Mouse (Mus musculus) CH12.LX (cell line): ENCODE results near the gene Cdh23. TPM values are rescaled to one million over a fixed set of nuclear protein-coding genes. Genes with fewer than 3 reads are reported as not detected.
"Not testable (repeated sequence)": the region's sequence is repeated elsewhere in the genome, so short reads cannot be mapped to it uniquely, and the experiment has no call there.

Experiments
- DNase-seq: peaks from one replicate; pipeline ENCODE4 v3.0.0-alpha.2; 2013; ENCODE audit errors: extremely low read depth
- H3K27ac ChIP-seq: 2 replicates; pipeline ENCODE4 v1.5.1; 2012; ENCODE audit warnings: low read depth, mild to moderate bottlenecking, control low read depth, moderate library complexity; ENCODE audit not compliant: insufficient read depth
- H3K27me3 ChIP-seq: replicated peaks from 2 replicates; pipeline ENCODE3; 2012; ENCODE audit warnings: inconsistent platforms
- H3K36me3 ChIP-seq, 2 experiments: replicated peaks in 1 of 2; 2 replicates each; pipeline versions ENCODE3 to v1.6.1; 2012; ENCODE audit warnings: inconsistent platforms in 1 of 2, low read length in 1 of 2, mild to moderate bottlenecking in 1 of 2, mixed read lengths in 1 of 2, moderate library complexity in 1 of 2; ENCODE audit not compliant: control insufficient read depth in 1 of 2, insufficient read depth in 1 of 2
- H3K4me1 ChIP-seq, 2 experiments: 2 replicates each; pipeline ENCODE4 v1.6.1; 2012; ENCODE audit warnings: inconsistent platforms in 1 of 2, moderate library complexity in 1 of 2; ENCODE audit not compliant: insufficient read depth in 2 of 2, control insufficient read depth in 1 of 2
- H3K4me2 ChIP-seq: 2 replicates; pipeline ENCODE4 v1.6.1; 2012; ENCODE audit warnings: low read depth, mild to moderate bottlenecking, control low read depth; ENCODE audit not compliant: poor library complexity, insufficient read depth, severe bottlenecking
- H3K4me3 ChIP-seq, 3 experiments: fragments of 150-350 bp in 1 of 3; sonication (generic) in 1 of 3; replicated peaks in 1 of 3; 2 replicates each; pipeline versions ENCODE3 to v1.5.1; 2011 to 2012; ENCODE audit warnings: low read depth in 2 of 3, low read length in 2 of 3, mild to moderate bottlenecking in 2 of 3, moderate library complexity in 2 of 3, control low read depth in 1 of 3, improper control_type of control experiment in 1 of 3, inconsistent platforms in 1 of 3, mixed read lengths in 1 of 3; ENCODE audit not compliant: poor library complexity in 1 of 3
- H3K79me2 ChIP-seq: replicated peaks from 2 replicates; pipeline ENCODE4 v1.6.1; 2012; ENCODE audit warnings: mild to moderate bottlenecking, moderate library complexity; ENCODE audit not compliant: control insufficient read depth, poor library complexity, insufficient read depth, severe bottlenecking; ENCODE audit errors: extremely low read depth
- H3K9ac ChIP-seq: 2 replicates; pipeline ENCODE4 v1.6.1; 2012; ENCODE audit warnings: low read depth, mild to moderate bottlenecking, control low read depth, moderate library complexity; ENCODE audit not compliant: insufficient read depth
- H3K9me3 ChIP-seq: replicated peaks from 2 replicates; pipeline ENCODE3; 2012; ENCODE audit warnings: low read length, inconsistent platforms, mixed read lengths
- CHD2 ChIP-seq: IDR thresholded peaks from 2 replicates; pipeline ENCODE4 v1.6.1; 2011; ENCODE audit warnings: low read length, improper control_type of control experiment
- CTCF ChIP-seq, 2 experiments: IDR thresholded peaks in 1 of 2; conservative IDR thresholded peaks in 1 of 2; 2 replicates each; pipeline ENCODE4 v1.5.1; 2011 to 2012; ENCODE audit warnings: low read depth in 2 of 2, low read length in 2 of 2, improper control_type of control experiment in 1 of 2, inconsistent platforms in 1 of 2, mild to moderate bottlenecking in 1 of 2, moderate library complexity in 1 of 2
- ETS1 ChIP-seq: conservative IDR thresholded peaks from 2 replicates; pipeline ENCODE4 v1.6.1; 2012; ENCODE audit warnings: low read depth, mild to moderate bottlenecking, inconsistent platforms, low read length, improper control_type of control experiment, moderate library complexity
- GABPA ChIP-seq: IDR thresholded peaks from 2 replicates; pipeline ENCODE4 v1.6.1; 2012; ENCODE audit warnings: low read depth, low read length, improper control_type of control experiment, inconsistent platforms; ENCODE audit not compliant: insufficient replicate concordance
- IRF4 ChIP-seq: IDR thresholded peaks from 2 replicates; pipeline ENCODE4 v1.6.1; 2014; ENCODE audit warnings: low read depth, mild to moderate bottlenecking, inconsistent platforms, low read length, improper control_type of control experiment
- MYC ChIP-seq: IDR thresholded peaks from 2 replicates; pipeline ENCODE4 v1.6.1; 2011; ENCODE audit warnings: low read depth, mild to moderate bottlenecking, improper control_type of control experiment, low read length
- RAD21 ChIP-seq: IDR thresholded peaks from 2 replicates; pipeline ENCODE4 v1.6.1; 2011; ENCODE audit warnings: low read depth, mild to moderate bottlenecking, low read length, improper control_type of control experiment, moderate library complexity
- SIN3A ChIP-seq: IDR thresholded peaks from 2 replicates; pipeline ENCODE4 v1.6.1; 2012; ENCODE audit warnings: low read length, improper control_type of control experiment, inconsistent platforms
- SMC3 ChIP-seq: IDR thresholded peaks from 2 replicates; pipeline ENCODE4 v1.6.1; 2011; ENCODE audit warnings: low read depth, low read length, improper control_type of control experiment
- TCF12 ChIP-seq: IDR thresholded peaks from 2 replicates; pipeline ENCODE4 v1.6.1; 2014; ENCODE audit warnings: low read depth, mild to moderate bottlenecking, inconsistent platforms, low read length, improper control_type of control experiment
- USF1 ChIP-seq: IDR thresholded peaks from 2 replicates; pipeline ENCODE4 v1.6.1; 2014; ENCODE audit warnings: low read depth, mild to moderate bottlenecking, inconsistent platforms, low read length, improper control_type of control experiment
- USF2 ChIP-seq: conservative IDR thresholded peaks from 2 replicates; pipeline ENCODE4 v1.6.1; 2011; ENCODE audit warnings: low read depth, low read length, improper control_type of control experiment
- ZKSCAN1 ChIP-seq: IDR thresholded peaks from 2 replicates; pipeline ENCODE4 v1.6.1; 2012; ENCODE audit warnings: low read depth, inconsistent platforms, low read length, improper control_type of control experiment, borderline replicate concordance
- ZNF384 ChIP-seq: IDR thresholded peaks from 2 replicates; pipeline ENCODE4 v1.6.1; 2012; ENCODE audit warnings: low read depth, low read length, improper control_type of control experiment, inconsistent platforms
- dilution Hi-C: fragments of 300-500 bp; cut with MboI; formaldehyde crosslinking; loops from 2 replicates; pipeline ENCODE4 v1.14.3; 2020; ENCODE audit warnings: low sequenced_read_pairs; ENCODE audit not compliant: extremely low pct_unique_long_range_greater_than_20kb, extremely low pct_ligation_motif_present
- in situ Hi-C: fragments of 300-500 bp; cut with MboI; formaldehyde crosslinking; loops from 3 replicates; pipeline ENCODE4 v1.14.3; 2019; ENCODE audit warnings: low sequenced_read_pairs, low pct_ligation_motif_present, low pct_unique_long_range_greater_than_20kb, mixed read lengths
- polyA plus RNA-seq: library from polyadenylated mRNA; unstranded; fragments of >175 nt; gene quantifications from 2 replicates; pipeline ENCODE4 v1.2.1, GENCODE M21; 2012; ENCODE audit warnings: low read depth; ENCODE audit not compliant: insufficient read length
- total RNA-seq, 2 experiments: library from RNA; depleted of rRNA; stranded (reverse); fragments of 300-350 nt in 1 of 2; fragments of >200 nt in 1 of 2; gene quantifications; 2 replicates each; pipeline ENCODE4 v1.2.3; 2012 to 2014

Cdh23 gene
- total and polyA plus RNA-seq, 3 experiments, result 0.20 to 0.73 (median 0.30) TPM

DNA sequence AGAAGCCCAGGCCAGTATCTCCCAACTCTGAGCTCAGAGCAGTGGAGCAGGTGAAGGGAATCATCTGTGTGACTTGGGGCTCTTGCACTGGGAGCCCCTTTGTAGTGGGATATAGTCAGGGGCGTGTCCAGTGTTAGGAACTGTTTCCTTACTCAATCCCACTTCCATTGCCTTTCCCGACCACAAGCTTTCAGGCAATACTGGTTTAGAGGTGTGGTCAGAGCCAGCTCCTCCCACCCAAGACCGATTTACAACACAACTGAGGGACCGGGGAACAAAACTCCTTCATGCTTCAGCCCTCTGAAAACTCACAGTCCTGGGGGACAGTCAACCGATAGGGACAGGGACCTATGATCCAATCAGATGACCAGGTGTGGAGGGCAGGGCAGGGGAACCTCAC, 24.2 kb upstream of the Cdh23 start:
- dilution Hi-C loops, result no loop called here

GRCm38 (mm10) chr10:60718491-60718890, 22.2 kb upstream of the Cdh23 start:
- DNase-seq, result no peak
- no peak overlapping the region for H3K9ac ChIP-seq
- H3K27ac ChIP-seq, result no peak overlapping the region
- H3K4me2 ChIP-seq, result no peak overlapping the region
- no peak for TF ChIP-seq TCF12
- no peak for TF ChIP-seq USF1
- TF ChIP-seq IRF4, result no peak
- H3K4me1 ChIP-seq, result peaks cover 2 to 24% of the 10 kb centered on the region in 2 experiments; a peak in 2 of 4 replicates
- no peak overlapping the region for H3K4me3 ChIP-seq
- dilution Hi-C loops (no loop called here), in situ Hi-C loops (no loop called here)
- no peaks in the 10 kb centered on the region for H3K27me3 ChIP-seq
- H3K79me2 ChIP-seq, result no peaks in the 10 kb centered on the region
- H3K36me3 ChIP-seq, result peaks cover 34 to 83% of the 10 kb centered on the region in 2 experiments
- H3K9me3 ChIP-seq, result peaks cover 16% of the 10 kb centered on the region

More for the DNA sequence above, 24.2 kb upstream of the Cdh23 start:
- Histone ChIP-seq H3K4me3 (no peak overlapping the region), H3K79me2 (no peaks in the 10 kb centered on the region), H3K36me3 (peaks cover 36 to 90% of the 10 kb centered on the region in 2 experiments), H3K4me1 (peaks cover 8 to 38% of the 10 kb centered on the region in 2 experiments; a peak in 3 of 4 replicates), H3K4me2 (no peak overlapping the region), H3K27me3 (no peaks in the 10 kb centered on the region), H3K27ac (no peak overlapping the region), H3K9ac (no peak overlapping the region), H3K9me3 (peaks cover 8% of the 10 kb centered on the region)
- no peak for DNase-seq
- in situ Hi-C loops, result no loop called here
- TF ChIP-seq ZKSCAN1 (no peak), SMC3 (no peak), GABPA (no peak), TCF12 (no peak)

- in situ Hi-C loops (no loop called here), dilution Hi-C loops (no loop called here)
- Histone ChIP-seq H3K4me2 (no peak overlapping the region), H3K9me3 (peaks cover 16% of the 10 kb centered on the region), H3K4me3 (no peak overlapping the region), H3K27me3 (no peaks in the 10 kb centered on the region), H3K79me2 (no peaks in the 10 kb centered on the region), H3K36me3 (peaks cover 35 to 78% of the 10 kb centered on the region in 2 experiments), H3K27ac (no peak overlapping the region), H3K4me1 (peaks cover 3 to 19% of the 10 kb centered on the region in 2 experiments), H3K9ac (no peak overlapping the region)
- TF ChIP-seq USF1 (no peak), IRF4 (no peak), CTCF (conservative IDR thresholded peaks at IDR 0.05 in 1 of 2, IDR thresholded peaks at IDR 0.05 in 1 of 2; ENCODE audit: low read depth in 2 of 2, low read length in 2 of 2) (no peak), ETS1 (no peak), CHD2 (no peak), SMC3 (no peak), USF2 (no peak), RAD21 (no peak), MYC (no peak), SIN3A (no peak), ZKSCAN1 (no peak), ZNF384 (no peak)
- DNase-seq, result no peak
Measured at GRCm38 (mm10) chr10:60716449-60716848, 20.2 kb upstream of the Cdh23 start.

DNA sequence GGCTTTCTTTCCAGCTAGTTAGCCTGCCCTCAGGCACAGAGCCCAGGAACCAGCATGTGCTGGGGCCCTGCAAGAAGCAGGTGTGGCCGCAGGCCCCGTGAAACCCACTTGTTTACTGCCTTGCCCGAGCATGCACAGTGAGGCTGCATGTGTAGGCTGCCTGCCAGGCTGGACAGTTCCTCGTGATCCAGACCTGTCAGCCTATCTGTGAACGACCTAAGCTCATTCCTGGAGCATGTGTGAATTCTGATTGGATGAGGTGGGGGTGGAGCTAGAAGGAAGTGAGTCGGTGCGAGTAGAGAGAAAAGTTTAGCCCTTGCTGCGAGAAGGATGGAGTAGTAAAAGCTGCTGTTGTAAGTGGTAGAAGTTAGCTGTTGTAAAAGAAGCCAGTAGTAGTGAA, 16.0 kb upstream of the Cdh23 start:
- H3K27me3 ChIP-seq, H3K27ac ChIP-seq, H3K4me3 ChIP-seq, in situ Hi-C loops, H3K79me2 ChIP-seq, DNase-seq, H3K4me2 ChIP-seq, H3K9ac ChIP-seq, dilution Hi-C loops: not testable (repeated sequence)
- peaks cover 7 to 16% of the 10 kb centered on the region in 2 experiments for H3K4me1 ChIP-seq
- H3K9me3 ChIP-seq, result peaks cover 12% of the 10 kb centered on the region
- peaks cover 27 to 55% of the 10 kb centered on the region in 2 experiments for H3K36me3 ChIP-seq
